Mouse (Mus musculus) adrenal gland, postnatal 4 days (tissue): ENCODE measurements around the gene Cep295. TPM values are rescaled to one million over a fixed set of nuclear protein-coding genes. Genes with fewer than 3 reads are reported as not detected.

ENCODE experiments used
- microRNA-seq: library from miRNA; unstranded; fragments of <30 nt; microRNA quantifications from one replicate; pipeline ENCODE4 v1.2.0, GENCODE M21; 2021
- total RNA-seq, 2 experiments: library from RNA; stranded (reverse); gene quantifications; 2 replicates each; pipeline ENCODE4 v1.2.3; 2021

Cep295 gene
- total RNA-seq, 2 experiments from 2014 or later, result 25.5 to 27.4 TPM

Small RNA genes within 50 kb of the gene (microRNA-seq; reads per million reads assigned to microRNA genes)
- gene Gm49349 (not detected), gene mmu-mir-7650 (not detected)

Other genes starting within 250 kb of the Cep295 start
- gene Hephl1, start 245.7 kb downstream of the Cep295 start, total RNA-seq, result under 1 TPM; 0.14 to 0.17 TPM
- gene Vstm5, start 118.7 kb downstream of the Cep295 start, total RNA-seq, result 1 to 10 TPM; 1.5 to 2.0 TPM
- gene Med17, start 77.9 kb downstream of the Cep295 start, total RNA-seq, result 10 to 100 TPM; 46.9 to 51.3 TPM
- gene Taf1d, start 51.6 kb downstream of the Cep295 start, total RNA-seq, result 100 to 1,000 TPM; 121 to 148 TPM
- gene 4931406C07Rik, start 51.3 kb downstream of the Cep295 start, total RNA-seq, result 10 to 100 TPM; 68.9 to 71.8 TPM
- 10 to 100 TPM; 28.9 to 34.1 TPM for gene Smco4, start 135.6 kb upstream of the Cep295 start, total RNA-seq